Mouse (Mus musculus) embryonic facial prominence, embryonic 10.5 days (tissue): ENCODE results near the gene Tmem59l. TPM values are rescaled to one million over a fixed set of nuclear protein-coding genes. Genes with fewer than 3 reads are reported as not detected.
A peak's percentile ranks its signal among the peaks of the same experiment; 100 is the strongest.

Experiments
- DNase-seq: peaks from one replicate; pipeline ENCODE4 v3.0.0-alpha.2; 2017; ENCODE audit warnings: low spot score
- H3K27ac ChIP-seq: fragments of 300-500 bp; sonication (generic); replicated peaks from 2 replicates; pipeline ENCODE4 v1.5.1; 2016; ENCODE audit warnings: mild to moderate bottlenecking
- H3K27me3 ChIP-seq: fragments of 300-500 bp; sonication (generic); replicated peaks from 2 replicates; pipeline ENCODE4 v1.6.1; 2016; ENCODE audit warnings: low read depth, mild to moderate bottlenecking; ENCODE audit not compliant: poor library complexity, severe bottlenecking
- H3K36me3 ChIP-seq: fragments of 300-500 bp; sonication (generic); replicated peaks from 2 replicates; pipeline ENCODE4 v1.6.1; 2016; ENCODE audit warnings: mild to moderate bottlenecking, moderate library complexity
- H3K4me1 ChIP-seq: fragments of 300-500 bp; sonication (generic); 2 replicates; pipeline ENCODE4 v1.6.1; 2016
- H3K4me3 ChIP-seq: fragments of 300-500 bp; sonication (generic); 2 replicates; pipeline ENCODE4 v1.5.1; 2016; ENCODE audit warnings: mild to moderate bottlenecking, moderate library complexity
- H3K9me3 ChIP-seq: fragments of 300-500 bp; sonication (generic); 2 replicates; pipeline ENCODE4 v1.6.1; 2016; ENCODE audit warnings: mild to moderate bottlenecking
- WGBS: fragments of 180-500 bp; shearing (Covaris S2); methylation state at CpG from one replicate; pipeline ENCODE4 v1.1.7; 2016; 5-methylcytosine and 5-hydroxymethylcytosine counted together
- polyA plus RNA-seq: library from polyadenylated mRNA; unstranded; fragments of >200 nt; fragmentation: Nextera tagmentation; extraction: Ambion mirVana; gene quantifications from 2 replicates; pipeline ENCODE4 v1.2.1, GENCODE M21; 2016

The Tmem59l gene
- polyA plus RNA-seq, 1 experiment from 2014 or later: 28.3 TPM

DNA sequence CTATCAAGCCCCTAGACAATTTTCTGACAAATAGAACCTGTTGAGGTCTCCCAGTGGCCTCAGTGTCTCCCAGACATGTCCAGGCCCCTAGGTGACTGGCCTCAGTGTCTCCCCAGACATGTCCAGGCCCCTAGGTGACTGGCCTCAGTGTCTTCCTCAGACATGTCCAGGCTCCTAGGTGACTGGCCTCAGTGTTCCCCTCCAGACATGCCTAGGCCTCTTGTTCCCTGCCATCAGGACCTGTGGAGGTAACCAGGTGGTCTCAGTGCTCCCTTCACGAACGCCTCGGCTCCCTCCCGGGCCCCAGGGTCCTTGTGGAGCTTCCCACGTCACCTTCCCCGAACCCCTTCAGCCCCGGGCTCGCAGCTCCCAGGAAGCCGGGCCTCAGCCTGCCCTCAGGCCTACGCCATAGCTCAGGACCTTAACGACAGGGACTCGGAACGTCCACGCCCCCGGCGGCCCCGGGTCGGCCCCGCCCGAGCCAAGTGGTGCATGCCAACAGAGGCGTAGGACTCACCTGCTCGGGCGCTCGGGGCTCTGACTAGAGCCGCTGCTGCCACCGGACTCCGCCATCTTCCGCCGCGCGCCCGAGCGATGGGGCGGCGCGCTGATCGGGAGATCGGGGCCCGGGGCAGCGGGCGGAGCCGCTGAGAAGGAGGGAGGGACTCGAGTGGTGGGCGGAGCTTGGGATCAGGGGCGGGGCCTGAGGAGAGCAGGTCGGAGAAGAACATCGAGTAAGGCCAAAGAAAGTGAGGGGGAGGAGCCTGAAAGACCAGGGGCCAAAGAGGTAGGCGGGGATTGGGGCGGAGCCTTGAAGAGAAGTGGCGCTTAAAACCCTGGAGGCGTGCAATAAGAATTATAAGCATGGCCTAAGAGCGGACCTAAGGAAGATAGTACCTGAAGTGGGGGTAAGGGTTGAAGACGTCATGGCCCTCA is 10.6 kb downstream of the Tmem59l start, which contains the start of gene Klhl26:
Gene Klhl26, minus strand, starts transcription at position 636 of the 936 bp plus-strand sequence.
- Histone ChIP-seq H3K27me3 (peaks cover 27% of the 10 kb centered on the region), H3K4me1 (peaks cover 36% of the 10 kb centered on the region), H3K9me3 (no peaks in the 10 kb centered on the region), H3K4me3 (peak within 1 kb of the TSS; percentile 95), H3K27ac (peak within 1 kb of the TSS; percentile 94), H3K36me3 (peaks cover 7% of the 10 kb centered on the region)
- WGBS: under 1% methylated on average over 53 of the region's 53 CpGs
- peak; percentile 97 for DNase-seq

GRCm38 (mm10) chr8:70471856-70472255 is 15.3 kb downstream of the Tmem59l start:
- Histone ChIP-seq H3K27ac (no peak overlapping the region), H3K36me3 (peaks cover 23% of the 10 kb centered on the region), H3K4me3 (no peak overlapping the region), H3K27me3 (no peaks in the 10 kb centered on the region), H3K4me1 (peaks cover 45% of the 10 kb centered on the region), H3K9me3 (no peaks in the 10 kb centered on the region)
- DNase-seq: no peak
- WGBS: 94% methylated on average over 7 of the region's 7 CpGs

DNA sequence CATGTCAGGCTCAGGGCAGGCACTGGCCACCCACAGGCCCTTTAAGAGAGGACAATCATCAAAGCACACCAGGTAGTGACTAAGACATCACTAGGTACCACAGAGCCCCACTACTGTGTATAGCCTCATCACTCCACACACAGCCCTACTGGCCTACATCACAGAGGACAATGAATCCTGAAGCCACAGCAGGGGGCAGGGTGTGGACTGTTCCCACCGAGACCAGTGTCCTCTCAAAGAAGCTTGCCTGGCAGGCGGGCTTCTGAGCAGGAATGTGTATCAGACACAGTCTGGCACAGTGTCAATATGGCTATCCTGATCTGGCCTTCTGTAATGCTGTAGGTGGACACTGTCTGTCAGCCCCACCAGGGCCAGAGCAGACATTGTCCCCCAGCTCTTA is 17.2 kb downstream of the Tmem59l start:
- Histone ChIP-seq H3K27me3 (no peaks in the 10 kb centered on the region), H3K4me3 (no peak overlapping the region), H3K36me3 (peaks cover 32% of the 10 kb centered on the region), H3K4me1 (peaks cover 34% of the 10 kb centered on the region), H3K27ac (no peak overlapping the region), H3K9me3 (no peaks in the 10 kb centered on the region)
- DNase-seq: no peak
- WGBS: 70% methylated on average over 2 of the region's 2 CpGs

GRCm38 (mm10) chr8:70469295-70469916 is 17.8 kb downstream of the Tmem59l start:
- DNase-seq: no peak
- 67% methylated on average over 10 of the region's 10 CpGs for WGBS
- no peaks in the 10 kb centered on the region for H3K27me3 ChIP-seq
- peaks cover 30% of the 10 kb centered on the region for H3K36me3 ChIP-seq
- peak overlapping the region; percentile 31; the same call in 1 of the 2 replicates for H3K27ac ChIP-seq
- no peaks in the 10 kb centered on the region for H3K9me3 ChIP-seq
- peaks cover 35% of the 10 kb centered on the region for H3K4me1 ChIP-seq
- no peak overlapping the region for H3K4me3 ChIP-seq

- Histone ChIP-seq H3K27ac (no peak overlapping the region), H3K4me1 (peaks cover 42% of the 10 kb centered on the region), H3K9me3 (no peaks in the 10 kb centered on the region), H3K36me3 (peaks cover 34% of the 10 kb centered on the region), H3K27me3 (no peaks in the 10 kb centered on the region), H3K4me3 (no peak overlapping the region)
- WGBS: 91% methylated on average over 4 of the region's 4 CpGs
- no peak for DNase-seq
Measured at GRCm38 (mm10) chr8:70468733-70469132, 18.4 kb downstream of the Tmem59l start.

GRCm38 (mm10) chr8:70467907-70468306 is 19.3 kb downstream of the Tmem59l start:
- H3K27ac ChIP-seq: no peak overlapping the region
- peaks cover 47% of the 10 kb centered on the region for H3K4me1 ChIP-seq
- no peaks in the 10 kb centered on the region for H3K9me3 ChIP-seq
- DNase-seq: no peak
- 80% methylated on average over 1 of the region's 1 CpGs for WGBS
- H3K27me3 ChIP-seq: no peaks in the 10 kb centered on the region
- no peak overlapping the region for H3K4me3 ChIP-seq
- peaks cover 34% of the 10 kb centered on the region for H3K36me3 ChIP-seq

DNA sequence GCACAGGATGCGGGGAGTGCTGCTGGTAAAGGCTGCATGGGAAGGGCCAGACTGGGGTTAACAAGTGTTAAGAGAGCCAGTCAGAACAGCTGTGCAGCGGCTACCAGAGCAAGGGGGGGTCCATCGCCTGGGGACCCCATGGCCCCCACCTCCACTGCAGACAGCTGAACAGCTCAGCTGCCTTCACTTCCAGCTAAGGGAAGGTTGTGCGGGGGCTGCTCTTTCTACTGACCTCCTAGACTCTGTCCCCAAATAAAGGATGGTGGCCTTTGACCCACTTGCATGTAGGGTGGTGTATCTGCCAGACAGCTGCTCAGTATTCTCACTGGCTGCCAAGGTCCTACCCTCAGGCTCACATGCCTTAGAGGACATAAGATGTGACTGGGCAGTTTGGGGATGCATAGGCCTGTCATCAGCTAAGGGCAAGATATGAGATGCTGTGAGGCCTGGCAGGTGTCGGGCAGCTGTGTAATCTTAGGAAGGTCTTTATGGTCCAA is 19.9 kb downstream of the Tmem59l start:
- DNase-seq: no peak
- Histone ChIP-seq H3K27ac (peak overlapping the region; percentile 21; the same call in 1 of the 2 replicates), H3K4me1 (peaks cover 47% of the 10 kb centered on the region), H3K9me3 (no peaks in the 10 kb centered on the region), H3K27me3 (no peaks in the 10 kb centered on the region), H3K36me3 (peaks cover 34% of the 10 kb centered on the region), H3K4me3 (no peak overlapping the region)
- 67% methylated on average over 5 of the region's 5 CpGs for WGBS

DNA sequence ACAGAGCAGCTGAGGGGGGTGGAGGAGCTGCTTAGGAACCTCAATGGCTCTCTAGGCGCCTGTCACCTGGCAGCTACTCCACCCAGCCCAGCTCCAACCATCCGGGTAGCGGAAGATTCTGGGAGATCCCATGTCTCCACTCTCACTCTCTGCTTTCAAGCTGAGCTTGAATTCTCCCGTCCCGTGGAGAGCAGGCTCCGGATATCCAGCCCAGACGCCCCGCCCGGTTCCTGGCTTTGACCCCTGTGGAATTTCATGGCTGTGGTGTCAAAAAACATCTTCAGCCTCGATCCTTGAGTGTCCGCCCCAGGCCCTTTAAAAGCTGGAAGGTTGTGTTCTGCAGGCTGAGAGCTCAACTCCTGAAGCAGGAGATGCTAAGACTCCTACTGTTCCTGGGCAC is 20.4 kb downstream of the Tmem59l start:
- 68% methylated on average over 11 of the region's 11 CpGs for WGBS

GRCm38 (mm10) chr8:70466305-70466704 is 20.9 kb downstream of the Tmem59l start:
- no peak for DNase-seq
- Histone ChIP-seq H3K36me3 (peaks cover 34% of the 10 kb centered on the region), H3K9me3 (no peaks in the 10 kb centered on the region), H3K27ac (peak overlapping the region; percentile 21; the same call in 1 of the 2 replicates), H3K27me3 (no peaks in the 10 kb centered on the region), H3K4me3 (no peak overlapping the region), H3K4me1 (peaks cover 53% of the 10 kb centered on the region)
- WGBS: 90% methylated on average over 4 of the region's 4 CpGs

More for the DNA sequence above, 20.4 kb downstream of the Tmem59l start:
- H3K27me3 ChIP-seq: no peaks in the 10 kb centered on the region
- H3K27ac ChIP-seq: peak overlapping the region; percentile 21; the same call in 1 of the 2 replicates
- peaks cover 34% of the 10 kb centered on the region for H3K36me3 ChIP-seq
- H3K9me3 ChIP-seq: no peaks in the 10 kb centered on the region
- H3K4me1 ChIP-seq: peaks cover 48% of the 10 kb centered on the region
- no peak overlapping the region for H3K4me3 ChIP-seq
- no peak for DNase-seq

GRCm38 (mm10) chr8:70465701-70466100 is 21.5 kb downstream of the Tmem59l start:
- Histone ChIP-seq H3K4me3 (no peak overlapping the region), H3K27ac (no peak overlapping the region), H3K9me3 (no peaks in the 10 kb centered on the region), H3K27me3 (no peaks in the 10 kb centered on the region), H3K36me3 (peaks cover 31% of the 10 kb centered on the region), H3K4me1 (peaks cover 53% of the 10 kb centered on the region)
- over 99% methylated on average over 4 of the region's 4 CpGs for WGBS
- DNase-seq: no peak

DNA sequence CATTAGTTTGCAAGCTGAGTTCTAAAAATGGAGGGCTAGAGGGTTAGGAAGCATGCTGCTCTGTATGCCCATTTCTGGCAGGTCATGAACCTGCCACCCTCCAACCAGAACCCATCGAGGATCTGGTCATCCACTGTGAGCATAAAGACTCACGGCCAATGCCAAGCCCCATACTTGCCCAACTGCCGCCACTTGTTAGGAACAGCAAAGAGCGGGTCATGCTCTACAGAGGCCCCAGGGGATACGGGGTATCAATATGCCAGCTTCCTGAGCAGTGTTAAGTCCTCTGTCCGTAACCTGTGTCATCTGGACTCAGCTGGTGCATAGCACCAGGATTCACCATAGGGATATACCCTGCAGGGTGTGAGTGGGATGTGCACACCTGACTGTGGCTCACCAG is 23.0 kb downstream of the Tmem59l start:
- Histone ChIP-seq H3K9me3 (no peaks in the 10 kb centered on the region), H3K4me1 (peaks cover 44% of the 10 kb centered on the region), H3K4me3 (no peak overlapping the region), H3K27me3 (no peaks in the 10 kb centered on the region), H3K36me3 (peaks cover 34% of the 10 kb centered on the region), H3K27ac (no peak overlapping the region)
- no peak for DNase-seq
- WGBS: 85% methylated on average over 6 of the region's 6 CpGs

GRCm38 (mm10) chr8:70463306-70463705 is 23.9 kb downstream of the Tmem59l start:
- 87% methylated on average over 4 of the region's 4 CpGs for WGBS
- no peaks in the 10 kb centered on the region for H3K27me3 ChIP-seq
- no peaks in the 10 kb centered on the region for H3K9me3 ChIP-seq
- no peak overlapping the region for H3K27ac ChIP-seq
- DNase-seq: no peak
- no peak overlapping the region for H3K4me3 ChIP-seq
- peaks cover 42% of the 10 kb centered on the region for H3K4me1 ChIP-seq
- H3K36me3 ChIP-seq: peaks cover 31% of the 10 kb centered on the region
